Mouse (Mus musculus) intestine, postnatal 0 days (tissue): ENCODE data around the gene Wsb2. TPM values are rescaled to one million over a fixed set of nuclear protein-coding genes. Genes with fewer than 3 reads are reported as not detected.
A peak's percentile ranks its signal among the peaks of the same experiment; 100 is the strongest.

Source experiments
- ATAC-seq: fragments of 200-750 bp; cut with Nextera tagmentation; 2 replicates; pipeline ENCODE4 v1.8.0; 2017; ENCODE audit warnings: mild to moderate bottlenecking, moderate TSS enrichment, moderate library complexity
- H3K27ac ChIP-seq: fragments of 300-500 bp; sonication (generic); 2 replicates; pipeline ENCODE4 v1.5.1; 2014; ENCODE audit warnings: mild to moderate bottlenecking, low read depth, low read length, moderate library complexity
- H3K27me3 ChIP-seq: fragments of 300-500 bp; sonication (generic); replicated peaks from 2 replicates; pipeline ENCODE4 v1.6.1; 2014; ENCODE audit warnings: low read length, mixed read lengths; ENCODE audit not compliant: control insufficient read depth, insufficient read depth
- H3K36me3 ChIP-seq: fragments of 300-500 bp; sonication (generic); 2 replicates; pipeline ENCODE4 v1.6.1; 2014; ENCODE audit warnings: mild to moderate bottlenecking, moderate library complexity; ENCODE audit not compliant: control insufficient read depth, insufficient read depth
- H3K4me1 ChIP-seq: fragments of 300-500 bp; sonication (generic); replicated peaks from 2 replicates; pipeline ENCODE4 v1.6.1; 2014; ENCODE audit warnings: antibody characterized with exemption, low read length, mixed read lengths; ENCODE audit not compliant: control insufficient read depth, insufficient read depth
- H3K4me2 ChIP-seq: fragments of 300-500 bp; sonication (generic); replicated peaks from 2 replicates; pipeline ENCODE4 v1.6.1; 2014; ENCODE audit warnings: low read depth, mild to moderate bottlenecking, moderate library complexity
- H3K4me3 ChIP-seq: fragments of 300-500 bp; sonication (generic); 2 replicates; pipeline ENCODE4 v1.5.1; 2014; ENCODE audit warnings: low read depth, low read length
- H3K9ac ChIP-seq: fragments of 300-500 bp; sonication (generic); 2 replicates; pipeline ENCODE4 v1.6.1; 2014; ENCODE audit warnings: mild to moderate bottlenecking, low read depth, low read length
- H3K9me3 ChIP-seq: fragments of 300-500 bp; sonication (generic); 2 replicates; pipeline ENCODE4 v1.6.1; 2016; ENCODE audit warnings: mixed run types; ENCODE audit not compliant: control insufficient read depth
- CTCF ChIP-seq: sonication (generic); IDR thresholded peaks from 2 replicates; pipeline ENCODE4 v1.5.1; 2016; ENCODE audit warnings: low read depth, mild to moderate bottlenecking, control low read depth, antibody characterized with exemption, moderate library complexity
- WGBS: fragments of 180-500 bp; shearing (Covaris S2); extraction: QIAGEN DNeasy Blood & Tissue Kit; methylation state at CpG from one replicate; pipeline ENCODE4 v1.1.7; 2014; 5-methylcytosine and 5-hydroxymethylcytosine counted together
- polyA plus RNA-seq: library from polyadenylated mRNA; unstranded; fragments of >200 nt; fragmentation: Nextera tagmentation; extraction: Ambion mirVana; gene quantifications from 2 replicates; pipeline ENCODE4 v1.2.1, GENCODE M21; 2015

The Wsb2 gene
- polyA plus RNA-seq, 1 experiment from 2014 or later, result 125 TPM

GRCm38 (mm10) chr5:117345432-117345976 is 11.6 kb upstream of the Wsb2 start:
- no peak for ATAC-seq
- Histone ChIP-seq H3K4me3 (no peak overlapping the region), H3K27me3 (no peaks in the 10 kb centered on the region), H3K36me3 (peaks cover 16% of the 10 kb centered on the region; the same call in 1 of the 2 replicates), H3K27ac (no peak overlapping the region), H3K4me1 (no peaks in the 10 kb centered on the region), H3K9me3 (no peaks in the 10 kb centered on the region), H3K4me2 (no peak overlapping the region), H3K9ac (no peak overlapping the region)
- 84% methylated on average over 5 of the region's 5 CpGs for WGBS
- no peak for TF ChIP-seq CTCF

GRCm38 (mm10) chr5:117346281-117346680 is 10.8 kb upstream of the Wsb2 start:
- no peak for TF ChIP-seq CTCF
- Histone ChIP-seq H3K4me2 (no peak overlapping the region), H3K9ac (no peak overlapping the region), H3K27me3 (no peaks in the 10 kb centered on the region), H3K4me3 (no peak overlapping the region), H3K4me1 (no peaks in the 10 kb centered on the region), H3K27ac (no peak overlapping the region), H3K36me3 (peaks cover 10% of the 10 kb centered on the region; the same call in 1 of the 2 replicates), H3K9me3 (no peaks in the 10 kb centered on the region)
- no peak for ATAC-seq
- 61% methylated on average over 3 of the region's 3 CpGs for WGBS

- no peak overlapping the region for H3K4me3 ChIP-seq
- H3K4me1 ChIP-seq, result no peaks in the 10 kb centered on the region
- peaks cover 15% of the 10 kb centered on the region; the same call in 1 of the 2 replicates for H3K36me3 ChIP-seq
- no peaks in the 10 kb centered on the region for H3K9me3 ChIP-seq
- 77% methylated on average over 5 of the region's 5 CpGs for WGBS
- no peak for ATAC-seq
- no peaks in the 10 kb centered on the region for H3K27me3 ChIP-seq
- no peak overlapping the region for H3K4me2 ChIP-seq
- H3K9ac ChIP-seq, result no peak overlapping the region
- H3K27ac ChIP-seq, result no peak overlapping the region
- TF ChIP-seq CTCF, result no peak
These were observed 10.1 kb upstream of the Wsb2 start for GRCm38 (mm10) chr5:117347011-117347410.

GRCm38 (mm10) chr5:117347838-117348237 is 9.3 kb upstream of the Wsb2 start:
- Histone ChIP-seq H3K9me3 (no peaks in the 10 kb centered on the region), H3K4me1 (no peaks in the 10 kb centered on the region), H3K9ac (no peak overlapping the region), H3K27me3 (no peaks in the 10 kb centered on the region), H3K4me2 (no peak overlapping the region), H3K27ac (no peak overlapping the region), H3K36me3 (peaks cover 23% of the 10 kb centered on the region; the same call in 1 of the 2 replicates), H3K4me3 (no peak overlapping the region)
- WGBS, result 87% methylated on average over 2 of the region's 2 CpGs
- TF ChIP-seq CTCF, result no peak
- ATAC-seq, result no peak

- no peaks in the 10 kb centered on the region for H3K9me3 ChIP-seq
- no peak overlapping the region for H3K27ac ChIP-seq
- H3K4me1 ChIP-seq, result no peaks in the 10 kb centered on the region
- no peak overlapping the region for H3K9ac ChIP-seq
- peak; percentile 46; the same call in 1 of the 2 replicates for ATAC-seq
- H3K36me3 ChIP-seq, result peaks cover 25% of the 10 kb centered on the region; the same call in 1 of the 2 replicates
- H3K4me3 ChIP-seq, result no peak overlapping the region
- WGBS, result 50% methylated on average over 19 of the region's 19 CpGs
- no peak for TF ChIP-seq CTCF
- no peak overlapping the region for H3K4me2 ChIP-seq
- H3K27me3 ChIP-seq, result no peaks in the 10 kb centered on the region
These were observed 8.8 kb upstream of the Wsb2 start for GRCm38 (mm10) chr5:117348279-117348678.

GRCm38 (mm10) chr5:117354121-117354520 is 3.0 kb upstream of the Wsb2 start:
- Histone ChIP-seq H3K4me3 (no peak overlapping the region), H3K4me2 (no peak overlapping the region), H3K9me3 (no peaks in the 10 kb centered on the region), H3K4me1 (no peaks in the 10 kb centered on the region), H3K27me3 (no peaks in the 10 kb centered on the region), H3K36me3 (peaks cover 15% of the 10 kb centered on the region; the same call in 1 of the 2 replicates), H3K27ac (no peak overlapping the region), H3K9ac (no peak overlapping the region)
- no peak for TF ChIP-seq CTCF
- ATAC-seq, result no peak
- 74% methylated on average over 8 of the region's 8 CpGs for WGBS
